Mouse (Mus musculus) hindbrain, embryonic 15.5 days (tissue): ENCODE measurements at regions not wholly inside any gene's neighbourhood (a gene's known extent, or its start where the extent isn't known, plus 50 kb on each side); places are given as distances from the start of the nearest gene placed in this dataset.

Experiments used
- ATAC-seq: fragments of 200-750 bp; cut with Nextera tagmentation; 2 replicates; pipeline ENCODE4 v1.8.0; 2017; ENCODE audit warnings: low read depth, moderate number of reproducible peaks, moderate TSS enrichment; ENCODE audit not compliant: low FRiP score
- H3K27ac ChIP-seq: fragments of 300-500 bp; sonication (generic); replicated peaks from 2 replicates; pipeline ENCODE4 v1.5.1; 2015; ENCODE audit warnings: mild to moderate bottlenecking, inconsistent platforms
- H3K27me3 ChIP-seq: fragments of 300-500 bp; sonication (generic); 2 replicates; pipeline ENCODE4 v1.6.1; 2015; ENCODE audit warnings: control low read depth, inconsistent platforms
- H3K36me3 ChIP-seq: fragments of 300-500 bp; sonication (generic); 2 replicates; pipeline ENCODE4 v1.6.1; 2015; ENCODE audit warnings: control low read depth, inconsistent platforms
- H3K4me1 ChIP-seq: fragments of 300-500 bp; sonication (generic); replicated peaks from 2 replicates; pipeline ENCODE4 v1.6.1; 2015; ENCODE audit warnings: control low read depth, inconsistent platforms
- H3K4me2 ChIP-seq: fragments of 300-500 bp; sonication (generic); 2 replicates; pipeline ENCODE4 v1.6.1; 2015; ENCODE audit warnings: moderate library complexity, mild to moderate bottlenecking, inconsistent platforms
- H3K4me3 ChIP-seq: fragments of 300-500 bp; sonication (generic); 2 replicates; pipeline ENCODE4 v1.5.1; 2015; ENCODE audit warnings: mild to moderate bottlenecking, inconsistent platforms
- H3K9ac ChIP-seq: fragments of 300-500 bp; sonication (generic); 2 replicates; pipeline ENCODE4 v1.6.1; 2015; ENCODE audit warnings: inconsistent platforms
- H3K9me3 ChIP-seq: fragments of 300-500 bp; sonication (generic); 2 replicates; pipeline ENCODE4 v1.6.1; 2016; ENCODE audit warnings: control low read depth, inconsistent platforms
- WGBS: fragments of 180-500 bp; shearing (Covaris S2); methylation state at CpG from one replicate; pipeline ENCODE4 v1.1.7; 2015; 5-methylcytosine and 5-hydroxymethylcytosine counted together

DNA sequence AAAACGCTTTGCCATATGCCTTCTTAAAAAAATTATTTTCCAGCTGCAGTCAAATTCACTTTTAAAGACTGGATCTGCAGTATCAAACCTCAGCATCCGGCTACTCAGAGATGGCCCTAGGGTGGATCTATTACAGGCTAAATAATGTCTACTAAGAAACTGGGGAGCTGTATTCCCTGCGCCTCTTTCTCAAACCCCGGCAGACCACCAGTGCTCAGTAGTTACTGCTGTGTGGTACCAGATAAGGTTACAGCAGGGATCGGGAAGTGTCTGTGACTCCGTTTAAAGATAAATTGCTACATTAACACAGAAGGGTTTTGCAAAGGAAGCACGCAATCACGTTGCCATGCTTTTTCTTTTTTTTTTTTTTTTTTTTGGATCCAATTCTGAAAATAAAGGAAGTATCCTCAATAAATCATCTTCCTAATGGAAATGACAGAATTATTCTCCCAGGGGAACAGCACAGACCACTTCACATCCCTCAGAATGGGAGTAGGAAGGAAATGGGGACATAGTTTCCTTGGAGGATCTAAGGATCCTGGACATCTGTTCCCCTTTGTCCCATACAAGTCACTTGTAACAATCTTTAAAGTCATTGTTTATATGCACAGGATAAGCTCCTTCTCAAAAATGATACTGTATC is 304.1 kb upstream of the N6amt1 start:
- Histone ChIP-seq H3K4me3 (no peak overlapping the region), H3K9ac (no peak overlapping the region), H3K4me1 (no peaks in the 10 kb centered on the region), H3K9me3 (no peaks in the 10 kb centered on the region), H3K4me2 (no peak overlapping the region), H3K27me3 (no peaks in the 10 kb centered on the region), H3K27ac (no peak overlapping the region), H3K36me3 (no peaks in the 10 kb centered on the region)
- 80% methylated on average over 8 of the region's 8 CpGs for WGBS
- ATAC-seq, result no peak

DNA sequence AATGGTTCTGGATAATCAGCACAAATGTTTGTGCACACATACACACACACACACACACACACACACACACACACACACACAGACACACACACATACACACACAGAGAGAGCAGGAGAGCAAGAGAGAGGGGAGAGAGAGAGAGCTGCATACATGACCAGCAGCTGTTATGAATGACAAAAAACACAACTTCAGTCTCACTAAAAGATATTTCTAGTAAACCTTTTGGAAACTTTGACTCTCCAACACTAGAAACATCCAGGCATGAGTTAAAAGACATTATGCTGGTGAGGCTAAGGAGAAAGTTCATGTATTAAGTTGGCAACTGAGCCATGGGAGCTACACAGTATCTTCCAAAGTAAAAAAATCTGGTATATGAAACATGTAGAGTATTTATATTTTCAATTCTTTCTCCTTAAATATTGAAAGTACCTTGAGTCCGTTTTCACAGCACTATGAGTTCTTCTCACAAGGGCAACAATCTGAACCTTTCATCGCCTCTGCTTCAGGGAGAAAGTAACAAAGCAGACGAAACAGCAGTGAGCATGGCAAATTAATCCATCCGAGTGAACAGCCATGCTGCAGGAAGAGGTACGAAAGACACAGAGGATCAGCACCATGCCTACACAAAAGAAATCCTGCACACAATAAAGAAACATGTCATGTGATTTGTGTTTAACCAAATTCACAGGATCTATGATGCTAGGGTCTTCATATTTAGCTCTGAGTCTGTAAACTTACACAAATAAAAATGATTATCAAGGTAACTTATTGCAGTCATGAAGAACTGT is 309.0 kb upstream of the N6amt1 start:
- Histone ChIP-seq H3K36me3 (no peaks in the 10 kb centered on the region), H3K9ac (no peak overlapping the region), H3K4me2 (no peak overlapping the region), H3K4me1 (no peaks in the 10 kb centered on the region), H3K27ac (no peak overlapping the region), H3K27me3 (no peaks in the 10 kb centered on the region), H3K9me3 (no peaks in the 10 kb centered on the region), H3K4me3 (no peak overlapping the region)
- ATAC-seq, result no peak
- 37% methylated on average over 5 of the region's 5 CpGs for WGBS

- no peaks in the 10 kb centered on the region for H3K9me3 ChIP-seq
- no peaks in the 10 kb centered on the region for H3K36me3 ChIP-seq
- H3K4me2 ChIP-seq, result no peak overlapping the region
- ATAC-seq, result no peak
- no peaks in the 10 kb centered on the region for H3K27me3 ChIP-seq
- H3K27ac ChIP-seq, result no peak overlapping the region
- no peak overlapping the region for H3K9ac ChIP-seq
- no peak overlapping the region for H3K4me3 ChIP-seq
- H3K4me1 ChIP-seq, result no peaks in the 10 kb centered on the region
These were observed 310.3 kb upstream of the N6amt1 start for GRCm38 (mm10) chr16:87043689-87044088.

- Histone ChIP-seq H3K9ac (no peak overlapping the region), H3K36me3 (no peaks in the 10 kb centered on the region), H3K9me3 (no peaks in the 10 kb centered on the region), H3K4me1 (no peaks in the 10 kb centered on the region), H3K4me2 (no peak overlapping the region), H3K27ac (no peak overlapping the region), H3K27me3 (no peaks in the 10 kb centered on the region), H3K4me3 (no peak overlapping the region)
- ATAC-seq, result no peak
- WGBS, result 87% methylated on average over 4 of the region's 4 CpGs
These were observed 313.6 kb upstream of the N6amt1 start for GRCm38 (mm10) chr16:87040366-87040765.

DNA sequence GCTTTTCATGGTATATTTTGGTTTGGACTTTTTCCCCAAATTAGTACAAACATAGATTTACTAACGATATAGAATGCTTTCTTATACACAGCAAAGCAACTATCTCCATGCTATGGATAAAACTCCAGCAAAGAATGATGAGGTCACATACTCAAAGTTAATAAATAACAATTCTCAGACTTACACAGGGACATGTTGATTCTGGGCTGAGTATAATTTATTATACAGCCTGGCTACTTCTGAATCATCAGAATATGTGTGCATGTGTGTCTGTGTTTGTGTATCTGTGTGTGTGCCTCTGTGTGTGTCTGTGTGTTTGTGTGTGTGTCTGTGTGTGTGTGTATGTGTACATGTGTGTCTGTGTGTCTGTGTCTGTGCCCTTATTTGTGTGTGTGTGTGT is 314.1 kb upstream of the N6amt1 start:
- Histone ChIP-seq H3K27me3 (no peaks in the 10 kb centered on the region), H3K9ac (no peak overlapping the region), H3K9me3 (no peaks in the 10 kb centered on the region), H3K4me3 (no peak overlapping the region), H3K4me1 (no peaks in the 10 kb centered on the region), H3K4me2 (no peak overlapping the region), H3K36me3 (no peaks in the 10 kb centered on the region), H3K27ac (no peak overlapping the region)
- 93% methylated on average over 1 of the region's 1 CpGs for WGBS
- ATAC-seq, result no peak

DNA sequence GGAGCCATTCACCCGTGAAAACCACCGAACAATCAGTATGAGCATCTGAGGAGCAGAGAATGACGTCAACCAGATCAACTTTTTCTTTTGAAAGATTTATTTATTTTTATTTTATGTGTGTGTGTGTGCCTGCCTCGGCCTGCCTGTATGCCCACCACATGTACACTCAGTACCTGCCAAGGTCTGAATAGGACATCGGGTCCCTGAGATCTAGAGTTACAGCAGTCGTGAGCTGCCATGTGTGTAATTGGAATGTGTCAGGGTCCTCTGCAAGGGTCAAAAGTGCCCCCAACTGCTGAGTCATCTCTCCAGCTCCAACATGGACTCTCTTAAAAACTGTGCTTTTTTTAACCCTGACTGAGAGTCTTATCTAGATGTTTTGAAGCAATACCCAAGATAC is 316.9 kb upstream of the N6amt1 start:
- Histone ChIP-seq H3K36me3 (no peaks in the 10 kb centered on the region), H3K9ac (no peak overlapping the region), H3K4me3 (no peak overlapping the region), H3K4me2 (no peak overlapping the region), H3K27ac (no peak overlapping the region), H3K27me3 (no peaks in the 10 kb centered on the region), H3K9me3 (no peaks in the 10 kb centered on the region), H3K4me1 (no peaks in the 10 kb centered on the region)
- WGBS, result 80% methylated on average over 6 of the region's 6 CpGs
- no peak for ATAC-seq

- Histone ChIP-seq H3K27ac (no peak overlapping the region), H3K27me3 (no peaks in the 10 kb centered on the region), H3K4me3 (no peak overlapping the region), H3K4me1 (no peaks in the 10 kb centered on the region), H3K9ac (no peak overlapping the region), H3K9me3 (no peaks in the 10 kb centered on the region), H3K4me2 (no peak overlapping the region), H3K36me3 (no peaks in the 10 kb centered on the region)
- 79% methylated on average over 3 of the region's 3 CpGs for WGBS
- no peak for ATAC-seq
These were observed 322.1 kb upstream of the N6amt1 start for GRCm38 (mm10) chr16:87031836-87032235.

- Histone ChIP-seq H3K27ac (no peak overlapping the region), H3K27me3 (no peaks in the 10 kb centered on the region), H3K9me3 (no peaks in the 10 kb centered on the region), H3K4me3 (no peak overlapping the region), H3K9ac (no peak overlapping the region), H3K4me2 (no peak overlapping the region), H3K4me1 (no peaks in the 10 kb centered on the region), H3K36me3 (no peaks in the 10 kb centered on the region)
- no peak for ATAC-seq
- 81% methylated on average over 5 of the region's 5 CpGs for WGBS
These were observed 325.4 kb upstream of the N6amt1 start for GRCm38 (mm10) chr16:87028516-87029145.

DNA sequence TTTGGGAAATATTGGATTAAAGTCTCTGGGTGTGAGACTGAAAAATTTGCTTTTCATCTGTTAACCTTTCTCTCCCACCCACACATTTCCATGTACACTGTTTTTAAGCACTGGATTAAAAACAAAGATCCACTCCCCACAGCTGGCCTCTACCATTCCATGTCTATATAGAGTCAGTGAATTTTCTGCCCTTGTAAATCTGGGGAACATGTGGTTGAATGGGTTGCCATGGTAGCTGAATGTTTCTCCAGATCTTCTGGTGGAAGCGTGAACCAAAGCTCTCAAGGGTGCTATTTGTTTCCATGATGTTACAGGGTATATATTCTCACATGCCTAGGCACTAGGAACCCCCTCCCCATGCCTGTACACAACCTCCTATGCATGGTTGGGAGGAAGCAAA is 326.4 kb upstream of the N6amt1 start:
- H3K9ac ChIP-seq, result no peak overlapping the region
- no peak overlapping the region for H3K4me2 ChIP-seq
- H3K27me3 ChIP-seq, result no peaks in the 10 kb centered on the region
- no peak overlapping the region for H3K27ac ChIP-seq
- no peaks in the 10 kb centered on the region for H3K4me1 ChIP-seq
- H3K9me3 ChIP-seq, result no peaks in the 10 kb centered on the region
- H3K36me3 ChIP-seq, result no peaks in the 10 kb centered on the region
- no peak overlapping the region for H3K4me3 ChIP-seq
- ATAC-seq, result no peak
- 67% methylated on average over 1 of the region's 1 CpGs for WGBS

- H3K4me2 ChIP-seq, result no peak overlapping the region
- no peak overlapping the region for H3K27ac ChIP-seq
- H3K27me3 ChIP-seq, result no peaks in the 10 kb centered on the region
- H3K9me3 ChIP-seq, result no peaks in the 10 kb centered on the region
- H3K4me1 ChIP-seq, result no peaks in the 10 kb centered on the region
- no peaks in the 10 kb centered on the region for H3K36me3 ChIP-seq
- no peak for ATAC-seq
- no peak overlapping the region for H3K9ac ChIP-seq
- WGBS, result 93% methylated on average over 4 of the region's 4 CpGs
- H3K4me3 ChIP-seq, result no peak overlapping the region
These were observed 331.9 kb upstream of the N6amt1 start for GRCm38 (mm10) chr16:87022041-87022440.

GRCm38 (mm10) chr16:87017107-87017670 is 336.8 kb upstream of the N6amt1 start:
- H3K4me2 ChIP-seq, result no peak overlapping the region
- no peak overlapping the region for H3K4me3 ChIP-seq
- no peak overlapping the region for H3K9ac ChIP-seq
- 89% methylated on average over 7 of the region's 7 CpGs for WGBS
- no peak for ATAC-seq
- H3K27me3 ChIP-seq, result no peaks in the 10 kb centered on the region
- no peak overlapping the region for H3K27ac ChIP-seq
- no peaks in the 10 kb centered on the region for H3K9me3 ChIP-seq
- H3K4me1 ChIP-seq, result no peaks in the 10 kb centered on the region
- no peaks in the 10 kb centered on the region for H3K36me3 ChIP-seq

GRCm38 (mm10) chr16:87001579-87001978 is 352.4 kb upstream of the N6amt1 start:
- no peak overlapping the region for H3K9ac ChIP-seq
- no peaks in the 10 kb centered on the region for H3K36me3 ChIP-seq
- peak; percentile 81; the same call in 1 of the 2 replicates for ATAC-seq
- no peak overlapping the region for H3K4me3 ChIP-seq
- H3K9me3 ChIP-seq, result no peaks in the 10 kb centered on the region
- no peaks in the 10 kb centered on the region for H3K27me3 ChIP-seq
- peaks cover 5% of the 10 kb centered on the region; the same call in 1 of the 2 replicates for H3K4me1 ChIP-seq
- no peak overlapping the region for H3K4me2 ChIP-seq
- 60% methylated on average over 3 of the region's 3 CpGs for WGBS
- no peak overlapping the region; the same call in 1 of the 2 replicates for H3K27ac ChIP-seq
